In the genomic region with DNA sequence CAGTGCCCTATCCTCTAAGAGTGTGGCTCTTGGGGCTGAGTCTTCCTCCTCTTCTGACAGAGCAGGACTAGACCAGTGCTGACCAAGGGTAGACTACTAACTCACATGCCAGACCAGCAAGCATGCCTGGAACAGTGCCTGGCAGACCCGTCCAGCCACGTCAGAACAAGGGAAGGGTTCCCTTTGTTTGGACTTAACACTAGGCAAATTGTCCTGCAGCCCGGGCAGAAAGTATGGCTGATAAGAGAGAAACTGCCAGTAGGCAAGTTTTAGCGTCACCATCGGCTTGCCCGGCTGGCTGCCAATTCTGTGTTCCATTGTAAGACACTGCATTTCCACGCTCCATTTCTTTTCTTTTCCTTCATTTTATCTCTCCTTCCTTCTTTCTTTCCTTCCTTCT, we compare ENCODE assay signal across 10 mouse cellular contexts. TPM values are rescaled to one million over a fixed set of nuclear protein-coding genes. Genes with fewer than 3 reads are reported as not detected.
DNase-seq lines count a peak whose midpoint lies in the region; ATAC-seq lines count a peak whose summit lies in the region.
"Had no signal": no experiment of that assay in that cellular context is flagged by ENCODE, and none has a peak within 500 bp of the region (broad histone marks: within the 10 kb centered on the region; RNA-seq: fewer than 3 reads in every experiment).

No protein-coding gene starts in this region.

- DNase-seq in adrenal gland, postnatal 10 days: peak; percentile 36
- DNase-seq in adrenal gland, postnatal 25 days: no peak
- DNase-seq in ovary, postnatal 36 days (ENCODE audit: low spot score): peak; percentile 52
- no peak for DNase-seq in ovary, postnatal 10 days (ENCODE audit: low spot score)
- DNase-seq in lung, postnatal 14 days: peak; percentile 42
- no peak for DNase-seq in left cerebral cortex, postnatal 25 days (ENCODE audit: low spot score in 2 of 2)
- no peak for DNase-seq in adrenal gland, postnatal 14 days
- DNase-seq: left cerebral cortex, postnatal 4 days; right cerebral cortex, adult 18-20 months had no signal

- no peak for ATAC-seq in CD4-positive, CD25-positive, alpha-beta regulatory T cell, adult 4 months

- intact Hi-C loops in left cerebral cortex, postnatal 25 days (cut with DNase I): no loop called here

RNA-seq across cellular contexts. Expression of gene Dag1, which starts 3.9 kb away (rescaled TPM):
- total RNA-seq in adrenal gland, postnatal 10 days (2021): 100 to 1,000 TPM; 168 to 192 TPM
- 127 and 146 TPM in 2 replicates for total RNA-seq in adrenal gland, postnatal 25 days (2021)
- 1 to 10 TPM; 2.6 to 5.6 TPM for polyA plus RNA-seq in CD4-positive, CD25-positive, alpha-beta regulatory T cell, adult 4 months (2017; shearing (Covaris generic))
- 10 to 100 TPM; 94.7 to 97.9 TPM for total RNA-seq in left cerebral cortex, postnatal 25 days (2021)
- total RNA-seq in adrenal gland, postnatal 14 days (2021): 156 and 176 TPM in 2 replicates

RNA-seq across cellular contexts. Expression of gene Nicn1, which starts 22.5 kb away (rescaled TPM):
- 10 to 100 TPM; 20.2 to 28.6 TPM for total RNA-seq in adrenal gland, postnatal 10 days (2021)
- 17.8 and 22.3 TPM in 2 replicates for total RNA-seq in adrenal gland, postnatal 25 days (2021)
- polyA plus RNA-seq in CD4-positive, CD25-positive, alpha-beta regulatory T cell, adult 4 months (2017; shearing (Covaris generic)): 1 to 10 TPM; 2.6 to 6.1 TPM
- total RNA-seq in left cerebral cortex, postnatal 25 days (2021): 100 to 1,000 TPM; 113 to 121 TPM
- total RNA-seq in adrenal gland, postnatal 14 days (2021): 16.9 and 21.2 TPM in 2 replicates

RNA-seq across cellular contexts. Expression of gene Amt, which starts 29.0 kb away (rescaled TPM):
- total RNA-seq in adrenal gland, postnatal 10 days (2021): 10 to 100 TPM in 1 of 2 experiments, 1 to 10 TPM in 1; 9.3 to 14.7 TPM
- 5.2 and 7.0 TPM in 2 replicates for total RNA-seq in adrenal gland, postnatal 25 days (2021)
- 1 to 10 TPM; 1.4 to 2.0 TPM for polyA plus RNA-seq in CD4-positive, CD25-positive, alpha-beta regulatory T cell, adult 4 months (2017; shearing (Covaris generic))
- 10 to 100 TPM; 31.1 to 35.0 TPM for total RNA-seq in left cerebral cortex, postnatal 25 days (2021)
- 6.8 and 13.2 TPM in 2 replicates for total RNA-seq in adrenal gland, postnatal 14 days (2021)

RNA-seq across cellular contexts. Expression of gene Rhoa, which starts 38.2 kb away (rescaled TPM):
- 100 to 1,000 TPM; 352 to 357 TPM for total RNA-seq in adrenal gland, postnatal 10 days (2021)
- 358 and 378 TPM in 2 replicates for total RNA-seq in adrenal gland, postnatal 25 days (2021)
- 100 to 1,000 TPM; 319 to 423 TPM for polyA plus RNA-seq in CD4-positive, CD25-positive, alpha-beta regulatory T cell, adult 4 months (2017; shearing (Covaris generic))
- 100 to 1,000 TPM; 165 to 175 TPM for total RNA-seq in left cerebral cortex, postnatal 25 days (2021)
- total RNA-seq in adrenal gland, postnatal 14 days (2021): 359 and 362 TPM in 2 replicates

RNA-seq across cellular contexts. Expression of gene Tcta, which starts 38.3 kb away (rescaled TPM):
- 10 to 100 TPM; 28.9 to 36.6 TPM for total RNA-seq in adrenal gland, postnatal 10 days (2021)
- total RNA-seq in adrenal gland, postnatal 25 days (2021): 38.9 and 49.8 TPM in 2 replicates
- polyA plus RNA-seq in CD4-positive, CD25-positive, alpha-beta regulatory T cell, adult 4 months (2017; shearing (Covaris generic)): 10 to 100 TPM; 14.8 to 22.7 TPM
- 10 to 100 TPM; 33.2 to 34.6 TPM for total RNA-seq in left cerebral cortex, postnatal 25 days (2021)
- 30.4 and 34.1 TPM in 2 replicates for total RNA-seq in adrenal gland, postnatal 14 days (2021)

Comparison
In these comparisons a context has a peak if more than half of its experiments do, and no peak if none do; other contexts are left out.
1. DNase-seq: peak in adrenal gland, postnatal 10 days (single experiment), ovary, postnatal 36 days (single experiment) and lung, postnatal 14 days (single experiment); none in adrenal gland, postnatal 25 days (single experiment), ovary, postnatal 10 days (single experiment), left cerebral cortex, postnatal 25 days (0 of 2) and adrenal gland, postnatal 14 days (single experiment).